Mouse (Mus musculus) layer of hippocampus, adult 2 months (tissue): ENCODE measurements around the gene Tymp. TPM values are rescaled to one million over a fixed set of nuclear protein-coding genes. Genes with fewer than 3 reads are reported as not detected.

Experiments
- DNase-seq, 2 experiments: peaks; one replicate each; pipeline ENCODE4 v3.0.0; 2022; ENCODE audit warnings: low spot score in 2 of 2
- H3K27ac ChIP-seq: fragments of 200-600 bp; 2 replicates; pipeline ENCODE4 v1.8.1; 2022
- H3K4me3 ChIP-seq: fragments of 200-600 bp; 2 replicates; pipeline ENCODE4 v1.8.1; 2022; ENCODE audit warnings: mild to moderate bottlenecking
- CTCF ChIP-seq: fragments of 200-600 bp; conservative IDR thresholded peaks from 2 replicates; pipeline ENCODE4 v1.8.1; 2022; ENCODE audit warnings: antibody characterized with exemption, mild to moderate bottlenecking, moderate library complexity
- long read RNA-seq, 2 experiments: library from polyadenylated mRNA; stranded (forward); transcript quantifications; one replicate each; pipeline ENCODE4 v2.0.0; 2021; ENCODE audit warnings: borderline mapping rate in 2 of 2
- total RNA-seq, 2 experiments: library from RNA; stranded (reverse); gene quantifications; 2 replicates each; pipeline ENCODE4 v1.2.3; 2021

Tymp gene
- total RNA-seq: 1 to 10 TPM; 1.3 TPM
- long read RNA-seq, experiment 1, partial matches to known transcripts: 20 of 23 reads
- long read RNA-seq, experiment 1, other reads (novel, unspliced or antisense): 3 of 23 reads
- long read RNA-seq, experiment 2, partial matches to known transcripts: 13 of 14 reads
- long read RNA-seq, experiment 2, other reads (novel, unspliced or antisense): 1 of 14 reads

GRCm38 (mm10) chr15:89376957-89377356, at the start of gene Tymp:
Gene Tymp, minus strand, starts transcription at chr15:89377039.
- no peak within 1 kb of the TSS for H3K4me3 ChIP-seq
- DNase-seq: no peak
- H3K27ac ChIP-seq: no peak within 1 kb of the TSS
- TF ChIP-seq CTCF: no peak

GRCm38 (mm10) chr15:89425711-89426121, 48.9 kb upstream of the Tymp start, which contains the start of gene Cpt1b:
Gene Cpt1b, minus strand, starts transcription at chr15:89425863.
- H3K4me3 ChIP-seq: no peak within 1 kb of the TSS
- no peak for TF ChIP-seq CTCF
- H3K27ac ChIP-seq: no peak within 1 kb of the TSS
- DNase-seq: no peak

GRCm38 (mm10) chr15:89424621-89425020, 47.8 kb upstream of the Tymp start:
- TF ChIP-seq CTCF: no peak
- DNase-seq: no peak

GRCm38 (mm10) chr15:89421938-89422337, 45.1 kb upstream of the Tymp start:
- Histone ChIP-seq H3K27ac (no peak overlapping the region), H3K4me3 (no peak overlapping the region)
- no peak for TF ChIP-seq CTCF
- DNase-seq: no peak

More at GRCm38 (mm10) chr15:89424621-89425020, 47.8 kb upstream of the Tymp start:
- Histone ChIP-seq H3K27ac (no peak overlapping the region), H3K4me3 (no peak overlapping the region)

GRCm38 (mm10) chr15:89415282-89415681, 38.4 kb upstream of the Tymp start:
- H3K27ac ChIP-seq: no peak overlapping the region
- no peak overlapping the region for H3K4me3 ChIP-seq
- no peak for TF ChIP-seq CTCF
- DNase-seq: no peak

- no peak for DNase-seq
- no peak within 1 kb of the TSS for H3K4me3 ChIP-seq
- H3K27ac ChIP-seq: no peak within 1 kb of the TSS
- TF ChIP-seq CTCF: no peak
Observed at GRCm38 (mm10) chr15:89410118-89410517, 33.3 kb upstream of the Tymp start, which contains the start of gene Syce3. Gene Syce3, minus strand, starts transcription at chr15:89410503.

GRCm38 (mm10) chr15:89406691-89407090, 29.9 kb upstream of the Tymp start:
- no peak for DNase-seq
- no peak for TF ChIP-seq CTCF
- no peak overlapping the region for H3K4me3 ChIP-seq
- no peak overlapping the region for H3K27ac ChIP-seq

GRCm38 (mm10) chr15:89404831-89405623, 28.2 kb upstream of the Tymp start:
- H3K27ac ChIP-seq: no peak overlapping the region
- TF ChIP-seq CTCF: no peak
- DNase-seq: no peak
- no peak overlapping the region for H3K4me3 ChIP-seq

GRCm38 (mm10) chr15:89402471-89402870, 25.6 kb upstream of the Tymp start:
- no peak for TF ChIP-seq CTCF
- H3K4me3 ChIP-seq: no peak overlapping the region
- H3K27ac ChIP-seq: no peak overlapping the region
- no peak for DNase-seq

- no peak for DNase-seq
- no peak overlapping the region for H3K27ac ChIP-seq
- no peak for TF ChIP-seq CTCF
- no peak overlapping the region for H3K4me3 ChIP-seq
Observed at GRCm38 (mm10) chr15:89399716-89400115, 22.9 kb upstream of the Tymp start.

GRCm38 (mm10) chr15:89398146-89398545, 21.3 kb upstream of the Tymp start:
- Histone ChIP-seq H3K27ac (no peak overlapping the region), H3K4me3 (no peak overlapping the region)
- no peak for DNase-seq
- no peak for TF ChIP-seq CTCF

GRCm38 (mm10) chr15:89396883-89397282, 20.0 kb upstream of the Tymp start:
- no peak for DNase-seq
- no peak for TF ChIP-seq CTCF
- Histone ChIP-seq H3K4me3 (no peak overlapping the region), H3K27ac (no peak overlapping the region)

GRCm38 (mm10) chr15:89390081-89390480, 13.2 kb upstream of the Tymp start:
- TF ChIP-seq CTCF: no peak
- no peak overlapping the region for H3K4me3 ChIP-seq
- DNase-seq: no peak
- H3K27ac ChIP-seq: no peak overlapping the region

- no peak for DNase-seq
- Histone ChIP-seq H3K27ac (no peak overlapping the region), H3K4me3 (no peak overlapping the region)
- TF ChIP-seq CTCF: no peak
Observed at GRCm38 (mm10) chr15:89387127-89387526, 10.3 kb upstream of the Tymp start.
